Mouse (Mus musculus) thymus, postnatal 25 days (tissue): ENCODE results near the gene Hc.

Experiments used
- DNase-seq: peaks from one replicate; pipeline ENCODE4 v3.0.0; 2022

The Hc gene

DNA sequence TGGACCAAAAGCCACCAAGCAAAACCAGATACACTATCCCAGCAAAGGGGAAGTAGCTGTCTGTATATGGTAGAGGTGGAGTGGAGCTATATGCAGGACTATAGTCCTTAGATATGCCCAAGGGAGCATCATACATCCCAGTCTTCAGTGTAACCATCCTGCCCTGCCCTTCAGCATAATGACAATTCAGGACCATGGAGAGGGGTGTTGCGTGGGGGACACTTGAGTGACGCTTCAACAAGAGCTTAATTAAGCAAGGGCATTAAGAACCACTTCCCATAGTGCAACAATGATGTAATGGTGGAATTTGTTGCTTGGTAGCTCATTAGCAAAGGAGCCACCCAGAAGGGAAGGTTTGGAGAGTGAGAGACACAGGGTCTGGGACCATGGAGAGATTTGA is 112.6 kb downstream of the Hc start:
- no peak for DNase-seq

DNA sequence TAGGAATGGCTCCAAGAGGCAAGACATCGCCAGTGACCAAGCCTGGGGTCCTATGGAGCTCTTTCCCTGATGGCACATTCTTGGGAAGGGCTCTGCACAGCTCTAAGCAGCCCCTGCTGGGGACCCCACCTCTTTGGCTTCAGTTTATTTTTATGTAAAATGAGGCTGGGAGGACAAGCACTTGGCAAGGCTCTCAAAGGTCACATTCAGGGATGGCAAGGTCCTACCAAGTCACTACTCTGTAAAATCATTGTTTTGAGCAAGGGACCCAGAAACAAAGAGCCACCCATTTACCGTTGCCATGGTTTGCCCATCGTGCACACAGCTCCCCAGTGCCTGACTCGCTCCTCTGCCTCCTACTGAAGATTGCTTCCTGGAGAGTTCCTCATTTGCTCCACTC is 115.2 kb downstream of the Hc start:
- DNase-seq, result no peak

DNA sequence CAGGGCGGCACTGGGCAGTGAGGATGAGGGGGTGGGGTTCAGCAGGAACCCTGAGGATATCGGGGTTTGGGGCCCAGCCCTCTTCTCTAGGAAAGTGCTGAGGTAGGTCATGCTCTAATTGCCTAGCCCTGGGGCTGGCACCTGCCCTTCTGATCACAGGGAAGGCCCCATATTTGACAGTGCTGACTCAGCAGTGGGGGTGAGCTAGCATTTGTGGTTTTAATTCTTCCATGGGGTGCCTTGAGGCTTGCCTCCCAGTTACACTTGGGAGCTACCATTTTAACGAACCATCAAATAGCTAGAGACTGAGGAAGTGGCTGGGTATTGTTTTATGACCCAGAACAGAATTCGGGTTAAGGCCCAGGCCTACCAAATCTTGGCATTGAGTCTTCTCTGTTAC is 115.7 kb downstream of the Hc start:
- peak; percentile 6 for DNase-seq

DNA sequence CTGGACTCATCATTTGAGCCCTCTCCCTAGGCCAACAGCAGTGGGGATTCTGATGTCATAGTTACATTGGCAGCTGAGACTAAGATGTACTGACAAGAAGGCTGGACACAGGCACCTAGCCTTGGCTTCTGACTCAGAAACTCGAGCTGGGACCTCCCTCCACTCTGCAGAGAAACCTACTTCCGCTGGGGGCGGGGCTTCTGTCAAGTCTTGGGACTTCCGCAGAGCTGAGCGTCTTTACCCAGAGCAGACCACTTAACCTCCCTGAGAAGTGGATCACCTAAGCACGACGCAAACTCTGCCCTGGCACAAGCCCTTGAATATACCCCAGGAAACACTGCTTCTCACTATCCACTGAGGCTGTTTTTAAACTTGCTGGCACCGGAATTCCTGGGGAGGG is 116.5 kb downstream of the Hc start:
- peak; percentile 92 for DNase-seq

DNA sequence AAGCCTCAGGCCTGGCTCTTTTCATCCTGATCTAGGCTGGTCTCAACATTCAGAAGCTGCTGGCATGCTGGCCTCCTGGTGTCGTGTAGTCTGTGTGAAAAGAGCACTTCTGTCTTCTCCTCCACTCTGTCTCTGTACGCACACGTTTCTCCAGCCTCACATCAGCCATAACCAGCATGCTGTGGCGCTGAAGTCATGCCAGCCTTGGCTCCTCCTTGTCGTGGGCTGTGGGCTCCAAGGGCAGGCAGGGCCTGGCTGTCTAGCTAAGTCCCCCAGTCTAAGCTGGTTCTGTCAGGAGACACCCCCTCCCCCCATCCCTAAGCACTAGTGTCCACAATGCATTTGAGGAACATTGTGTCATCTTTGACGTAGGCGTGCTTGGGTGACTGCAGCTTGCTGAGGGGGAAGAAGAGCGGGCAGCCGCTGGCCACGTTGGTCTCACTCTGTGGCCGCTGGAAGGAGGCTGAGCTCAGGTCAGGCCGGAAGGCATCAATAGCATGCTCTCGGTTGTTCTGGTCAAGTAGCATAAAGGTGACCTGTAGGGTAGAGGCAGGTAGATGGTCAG is 117.6 kb downstream of the Hc start:
- DNase-seq, result no peak

DNA sequence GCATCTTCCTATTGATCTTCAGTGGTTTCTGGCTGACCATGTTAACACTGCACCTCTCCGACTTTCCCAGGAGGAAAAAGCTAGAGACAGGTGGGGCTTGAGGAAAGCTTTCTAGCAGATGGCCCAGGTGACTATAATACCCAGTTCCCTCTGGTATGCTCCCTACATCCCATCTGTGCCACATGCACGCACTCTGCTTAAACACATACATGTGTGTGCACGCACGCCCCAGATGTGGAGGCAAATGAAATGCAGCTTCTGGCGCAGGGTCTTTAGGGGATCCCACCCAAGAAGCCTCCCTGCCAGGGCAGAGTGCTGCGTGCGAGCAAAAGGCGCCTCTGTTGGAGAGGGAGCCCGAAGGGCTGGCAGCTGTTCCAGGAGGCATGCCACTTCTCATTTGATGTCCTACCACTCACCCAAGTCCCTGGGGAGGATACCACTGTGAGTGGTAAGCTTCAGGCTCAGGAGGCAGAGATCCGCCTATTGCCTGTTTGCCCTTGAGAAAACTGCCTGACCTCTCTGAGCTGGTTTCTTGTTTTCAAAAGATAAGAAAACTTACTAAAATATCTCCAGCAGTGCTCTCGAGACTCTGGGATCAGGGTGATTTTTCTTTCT is 120.1 kb downstream of the Hc start:
- no peak for DNase-seq

DNA sequence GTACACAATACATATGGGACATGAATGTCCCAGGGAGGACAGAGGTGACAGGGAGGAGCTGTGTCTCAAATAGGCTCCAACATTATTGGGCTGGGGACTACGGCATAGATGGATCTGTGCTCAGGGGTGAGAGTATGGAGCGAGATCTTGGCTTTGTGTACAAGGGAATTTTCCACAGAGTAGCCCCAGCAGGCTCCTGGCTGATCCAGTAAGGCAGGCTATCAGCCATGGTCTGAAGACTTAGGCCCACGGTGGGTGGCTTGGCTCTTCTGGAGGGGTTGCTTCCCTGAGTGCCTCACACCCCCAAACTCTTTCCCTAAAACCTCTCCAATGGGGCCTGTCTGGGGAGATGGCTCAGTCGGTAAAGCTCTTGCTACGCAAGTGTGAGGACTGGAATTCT is 121.0 kb downstream of the Hc start:
- no peak for DNase-seq

DNA sequence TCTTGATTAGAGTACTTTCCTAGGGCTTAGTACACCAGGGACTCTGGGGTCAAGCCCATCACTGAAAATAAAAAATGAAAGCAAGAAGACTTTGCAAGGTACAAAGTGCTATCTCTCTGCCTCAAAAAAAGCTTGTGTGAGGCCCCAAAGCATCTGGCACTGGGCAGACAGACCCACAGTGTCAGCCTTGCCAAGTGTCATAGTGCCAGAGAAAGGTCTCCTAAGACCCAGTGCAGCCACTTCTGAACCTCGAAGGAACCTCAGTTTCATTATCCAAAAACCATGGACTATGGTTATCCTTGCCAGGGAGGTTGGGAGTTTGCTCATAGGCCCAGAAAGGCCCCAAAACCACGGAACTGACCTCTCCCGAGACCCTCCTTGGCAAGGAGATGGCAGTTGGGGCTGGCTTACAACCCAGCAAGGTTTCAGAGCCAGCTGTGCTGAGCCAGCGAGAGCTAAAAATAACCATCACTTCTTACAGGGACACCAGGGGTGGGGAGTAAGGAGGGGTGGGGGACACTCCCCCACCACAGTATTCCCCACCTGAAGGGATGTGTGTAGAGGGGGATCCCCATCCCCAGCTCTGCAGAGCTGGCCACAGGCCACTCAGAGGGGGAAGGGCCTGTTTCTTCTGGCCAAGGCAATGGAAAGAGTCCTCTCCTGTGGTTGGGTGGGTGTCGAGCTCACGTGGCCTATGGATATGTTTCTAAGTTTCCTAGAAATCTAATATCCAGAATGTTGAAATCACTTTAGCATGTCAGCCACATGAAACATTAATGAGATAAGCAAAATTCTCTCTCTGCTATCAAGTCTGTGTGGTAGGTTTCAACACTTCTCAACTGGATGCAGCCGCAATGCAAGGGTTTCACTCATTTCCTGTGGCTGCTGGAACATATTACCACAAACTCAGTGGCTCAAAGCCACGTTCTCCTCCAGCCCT is 122.7 kb downstream of the Hc start:
- DNase-seq, result peak; percentile 68

DNA sequence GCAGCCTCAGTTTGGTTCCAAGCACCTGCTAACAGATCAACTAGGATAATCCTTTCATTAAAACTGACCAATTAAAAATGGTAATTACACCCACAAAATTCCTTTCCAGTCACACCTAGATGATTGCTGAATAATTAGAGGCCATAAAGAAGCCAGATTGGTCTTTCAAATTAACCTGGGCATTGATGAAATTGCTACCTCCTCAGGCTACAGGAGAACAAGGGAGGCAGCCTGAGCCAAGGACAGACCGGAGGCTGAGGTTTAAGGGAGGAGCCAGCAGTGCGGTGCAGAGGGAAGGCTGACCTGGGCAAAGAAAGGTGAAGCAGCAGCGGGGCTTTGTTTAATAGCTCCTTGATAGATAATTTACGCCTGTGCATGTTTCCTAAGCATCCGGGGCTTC is 123.8 kb downstream of the Hc start:
- DNase-seq, result no peak
